Mouse (Mus musculus) kidney, adult 2 months (tissue): ENCODE measurements around the gene Nckipsd.

ENCODE experiments used
- CTCF ChIP-seq: fragments of 200-500 bp; conservative IDR thresholded peaks from 2 replicates; pipeline ENCODE4 v1.5.1; 2011; ENCODE audit warnings: low read depth, mild to moderate bottlenecking, control low read depth, low read length, moderate library complexity, mixed read lengths; ENCODE audit not compliant: insufficient read depth, insufficient read length
- POLR2A ChIP-seq: fragments of 200-500 bp; IDR thresholded peaks from one replicate; pipeline ENCODE4 v1.6.1; 2011; ENCODE audit warnings: low read depth, low read length, control low read depth

DNA sequence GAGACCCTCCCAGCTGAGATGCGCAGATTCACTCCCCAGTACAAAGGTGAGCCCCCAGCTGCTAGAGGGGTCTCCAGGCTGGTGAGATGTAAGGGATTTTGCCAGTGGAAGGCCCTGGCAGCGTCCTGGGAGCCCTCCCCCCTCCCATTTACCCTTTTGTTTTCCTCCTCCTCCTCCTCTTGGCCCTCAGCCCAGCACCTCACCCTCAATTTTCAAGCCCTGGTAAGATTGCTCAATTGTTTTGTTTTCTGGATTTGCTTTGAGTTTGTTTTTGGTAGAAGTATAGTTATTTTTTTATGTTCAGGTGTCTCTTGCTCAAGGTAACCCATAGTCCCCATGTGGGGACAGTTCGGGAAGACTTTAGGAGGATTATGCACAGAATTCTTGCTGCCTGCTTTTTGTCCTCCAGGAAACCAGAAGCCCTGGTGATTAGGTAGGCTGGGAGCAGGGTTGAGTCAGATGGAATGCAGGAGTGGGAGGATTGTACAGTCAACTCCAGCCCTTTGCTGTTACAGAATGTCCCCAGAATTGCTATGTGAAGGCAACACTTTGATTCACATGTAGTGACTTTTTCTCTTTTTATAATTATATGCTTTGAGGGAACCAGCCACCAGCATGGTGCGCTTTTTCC lies 11.7 kb upstream of the Nckipsd start:
- no peak for TF ChIP-seq POLR2A
- no peak for TF ChIP-seq CTCF
